Mouse (Mus musculus) testis, adult 2 months (tissue): ENCODE data around the gene Gm20388. TPM values are rescaled to one million over a fixed set of nuclear protein-coding genes. Genes with fewer than 3 reads are reported as not detected.

Experiments used
- H3K27ac ChIP-seq: fragments of 200-500 bp; 2 replicates; pipeline ENCODE4 v1.5.1; 2012; ENCODE audit warnings: low read depth, low read length; ENCODE audit not compliant: control insufficient read depth, insufficient read depth
- H3K27me3 ChIP-seq: fragments of 200-500 bp; 2 replicates; pipeline ENCODE4 v1.6.1; 2012; ENCODE audit warnings: mild to moderate bottlenecking, low read length, moderate library complexity; ENCODE audit not compliant: control insufficient read depth, insufficient read depth
- H3K36me3 ChIP-seq: fragments of 200-500 bp; 2 replicates; pipeline ENCODE4 v1.6.1; 2012; ENCODE audit warnings: mild to moderate bottlenecking, low read length; ENCODE audit not compliant: control insufficient read depth, insufficient read depth
- H3K4me1 ChIP-seq: fragments of 200-500 bp; 2 replicates; pipeline ENCODE4 v1.6.1; 2012; ENCODE audit warnings: low read length; ENCODE audit not compliant: control insufficient read depth, insufficient read depth
- H3K4me3 ChIP-seq: fragments of 200-500 bp; 2 replicates; pipeline ENCODE4 v1.5.1; 2012; ENCODE audit warnings: low read depth, mild to moderate bottlenecking, low read length, moderate library complexity, mixed read lengths; ENCODE audit not compliant: control insufficient read depth
- CTCF ChIP-seq: fragments of 200-500 bp; IDR thresholded peaks from 2 replicates; pipeline ENCODE4 v1.5.1; 2012; ENCODE audit warnings: low read depth, mild to moderate bottlenecking, inconsistent platforms, low read length, moderate library complexity; ENCODE audit not compliant: control insufficient read depth, insufficient read depth, insufficient replicate concordance
- POLR2A ChIP-seq: fragments of 200-500 bp; IDR thresholded peaks from 2 replicates; pipeline ENCODE4 v1.6.1; 2012; ENCODE audit warnings: low read depth, mild to moderate bottlenecking, inconsistent platforms, low read length, moderate library complexity; ENCODE audit not compliant: control insufficient read depth
- polyA plus RNA-seq: library from polyadenylated mRNA; depleted of rRNA; stranded (reverse); fragments of >200 nt; gene quantifications from 2 replicates; pipeline ENCODE4 v1.2.3, GENCODE M21; 2012

The Gm20388 gene
- polyA plus RNA-seq, 1 experiment = 5.6 TPM

- no peak overlapping the region for H3K27ac ChIP-seq
- no peaks in the 10 kb centered on the region for H3K36me3 ChIP-seq
- no peaks in the 10 kb centered on the region for H3K27me3 ChIP-seq
- TF ChIP-seq POLR2A (no peak), CTCF (no peak)
- H3K4me1 ChIP-seq = peaks cover 2% of the 10 kb centered on the region
- no peak overlapping the region for H3K4me3 ChIP-seq
These were observed 2234.2 kb downstream of the Gm20388 start for GRCm38 (mm10) chr8:122144729-122145311.

- Histone ChIP-seq H3K4me3 (no peak overlapping the region), H3K27ac (no peak overlapping the region), H3K36me3 (no peaks in the 10 kb centered on the region), H3K27me3 (no peaks in the 10 kb centered on the region), H3K4me1 (peaks cover 2% of the 10 kb centered on the region)
- TF ChIP-seq CTCF (no peak), POLR2A (no peak)
These were observed 2238.4 kb downstream of the Gm20388 start for GRCm38 (mm10) chr8:122149045-122149444.

- H3K27ac ChIP-seq = no peak overlapping the region
These were observed 2239.0 kb downstream of the Gm20388 start for GRCm38 (mm10) chr8:122149606-122150005.

GRCm38 (mm10) chr8:122151541-122151940, 2240.9 kb downstream of the Gm20388 start:
- TF ChIP-seq POLR2A = no peak
- no peak for TF ChIP-seq CTCF
- Histone ChIP-seq H3K4me3 (no peak overlapping the region), H3K27ac (no peak overlapping the region), H3K27me3 (no peaks in the 10 kb centered on the region), H3K36me3 (no peaks in the 10 kb centered on the region), H3K4me1 (peaks cover 2% of the 10 kb centered on the region)

More at GRCm38 (mm10) chr8:122149606-122150005, 2239.0 kb downstream of the Gm20388 start:
- Histone ChIP-seq H3K36me3 (no peaks in the 10 kb centered on the region), H3K4me3 (no peak overlapping the region), H3K4me1 (peaks cover 2% of the 10 kb centered on the region), H3K27me3 (no peaks in the 10 kb centered on the region)
- TF ChIP-seq POLR2A = no peak

- no peak overlapping the region for H3K27ac ChIP-seq
- H3K4me3 ChIP-seq = no peak overlapping the region
- no peaks in the 10 kb centered on the region for H3K36me3 ChIP-seq
- no peak for TF ChIP-seq CTCF
- no peak for TF ChIP-seq POLR2A
- H3K4me1 ChIP-seq = no peaks in the 10 kb centered on the region; the same call in 1 of the 2 replicates
- no peaks in the 10 kb centered on the region for H3K27me3 ChIP-seq
These were observed 2244.5 kb downstream of the Gm20388 start for GRCm38 (mm10) chr8:122155082-122155643.

- Histone ChIP-seq H3K36me3 (no peaks in the 10 kb centered on the region), H3K4me1 (no peaks in the 10 kb centered on the region; the same call in 1 of the 2 replicates), H3K27me3 (no peaks in the 10 kb centered on the region), H3K4me3 (no peak overlapping the region), H3K27ac (no peak overlapping the region)
- TF ChIP-seq POLR2A (no peak), CTCF (no peak)
These were observed 2245.3 kb downstream of the Gm20388 start for GRCm38 (mm10) chr8:122155964-122156363.

- no peaks in the 10 kb centered on the region for H3K36me3 ChIP-seq
- no peaks in the 10 kb centered on the region; the same call in 1 of the 2 replicates for H3K4me1 ChIP-seq
- no peak for TF ChIP-seq CTCF
- TF ChIP-seq POLR2A = no peak
- no peak overlapping the region for H3K27ac ChIP-seq
- no peak overlapping the region for H3K4me3 ChIP-seq
- H3K27me3 ChIP-seq = no peaks in the 10 kb centered on the region
These were observed 2247.0 kb downstream of the Gm20388 start for GRCm38 (mm10) chr8:122157689-122158088.

GRCm38 (mm10) chr8:122160165-122160564, 2249.5 kb downstream of the Gm20388 start:
- TF ChIP-seq CTCF = no peak
- TF ChIP-seq POLR2A = no peak
- Histone ChIP-seq H3K4me3 (no peak overlapping the region), H3K36me3 (no peaks in the 10 kb centered on the region), H3K4me1 (no peaks in the 10 kb centered on the region; the same call in 1 of the 2 replicates), H3K27me3 (no peaks in the 10 kb centered on the region), H3K27ac (no peak overlapping the region)
